Mouse (Mus musculus): ENCODE data around the gene Elovl6.

- TF ChIP-seq CTCF (IDR thresholded peaks at IDR 0.05; ENCODE audit: extremely low read depth, insufficient read depth, insufficient read length, insufficient replicate concordance) (no peak), POLR2A (IDR thresholded peaks at IDR 0.05; ENCODE audit: low read depth, low read length) (no peak)
Measured at GRCm38 (mm10) chr3:129605487-129605886, 73.3 kb downstream of the Elovl6 start.
